Mouse (Mus musculus) erythroblast, adult 5-6 weeks (primary cell): ENCODE data around the gene Apba2. TPM values are rescaled to one million over a fixed set of nuclear protein-coding genes. Genes with fewer than 3 reads are reported as not detected.

Experiments
- ATAC-seq: replicated peaks from 2 replicates; pipeline ENCODE4 v1.8.0; 2016; ENCODE audit warnings: moderate number of reproducible peaks, mild to moderate bottlenecking, moderate TSS enrichment, inconsistent platforms; ENCODE audit not compliant: poor library complexity, low FRiP score, severe bottlenecking
- total RNA-seq, 2 experiments: library from RNA; stranded (forward) in 1 of 2; stranded (reverse) in 1 of 2; fragments of 150-400 nt in 1 of 2; fragments of 200-764, 138-1000 nt in 1 of 2; gene quantifications; 2 replicates each; pipeline versions ENCODE4 v1.2.3 to v1.2.4; 2015 to 2017; ENCODE audit warnings: low replicate concordance in 2 of 2

Apba2 gene
- total RNA-seq, 2 experiments from 2014 or later = not detected

- no peak for ATAC-seq
These were observed 269.4 kb downstream of the Apba2 start for GRCm38 (mm10) chr7:64770779-64771390.

GRCm38 (mm10) chr7:64773465-64773864, 272.0 kb downstream of the Apba2 start:
- ATAC-seq = no peak

GRCm38 (mm10) chr7:64776708-64777489, 275.4 kb downstream of the Apba2 start:
- no peak for ATAC-seq

- no peak for ATAC-seq
These were observed 278.0 kb downstream of the Apba2 start for GRCm38 (mm10) chr7:64779501-64779900.

- ATAC-seq = no peak
These were observed 283.5 kb downstream of the Apba2 start for GRCm38 (mm10) chr7:64785040-64785439.

- ATAC-seq = no peak
These were observed 289.6 kb downstream of the Apba2 start for GRCm38 (mm10) chr7:64791145-64791544.

GRCm38 (mm10) chr7:64792031-64792430, 290.5 kb downstream of the Apba2 start:
- ATAC-seq = no peak

GRCm38 (mm10) chr7:64795554-64795953, 294.0 kb downstream of the Apba2 start:
- ATAC-seq = no peak

Other genes starting within 250 kb of the Apba2 start
- gene Mtmr10, start 214.1 kb upstream of the Apba2 start, total RNA-seq (2015; ENCODE audit: low replicate concordance) = 1.3 TPM in 1 of 2 replicates, not detected in the other
- gene Mtmr10, start 214.1 kb upstream of the Apba2 start, total RNA-seq (2017; ENCODE audit: low replicate concordance) = 2.2 and 2.6 TPM in 2 replicates
- gene Fan1, start 127.6 kb upstream of the Apba2 start, total RNA-seq (2015; ENCODE audit: low replicate concordance) = 0.42 and 2.3 TPM in 2 replicates
- 1.3 and 3.2 TPM in 2 replicates for gene Fan1, start 127.6 kb upstream of the Apba2 start, total RNA-seq (2017; ENCODE audit: low replicate concordance)
- 22.1 and 23.2 TPM in 2 replicates for gene Mphosph10, start 109.4 kb upstream of the Apba2 start, total RNA-seq (2015; ENCODE audit: low replicate concordance)
- 20.4 and 24.9 TPM in 2 replicates for gene Mphosph10, start 109.4 kb upstream of the Apba2 start, total RNA-seq (2017; ENCODE audit: low replicate concordance)
- 18.4 and 49.0 TPM in 2 replicates for gene Mcee, start 109.1 kb upstream of the Apba2 start, total RNA-seq (2015; ENCODE audit: low replicate concordance)
- gene Mcee, start 109.1 kb upstream of the Apba2 start, total RNA-seq (2017; ENCODE audit: low replicate concordance) = 32.8 and 38.4 TPM in 2 replicates